16 mouse cellular contexts compared by ENCODE assay signal in the genomic region with DNA sequence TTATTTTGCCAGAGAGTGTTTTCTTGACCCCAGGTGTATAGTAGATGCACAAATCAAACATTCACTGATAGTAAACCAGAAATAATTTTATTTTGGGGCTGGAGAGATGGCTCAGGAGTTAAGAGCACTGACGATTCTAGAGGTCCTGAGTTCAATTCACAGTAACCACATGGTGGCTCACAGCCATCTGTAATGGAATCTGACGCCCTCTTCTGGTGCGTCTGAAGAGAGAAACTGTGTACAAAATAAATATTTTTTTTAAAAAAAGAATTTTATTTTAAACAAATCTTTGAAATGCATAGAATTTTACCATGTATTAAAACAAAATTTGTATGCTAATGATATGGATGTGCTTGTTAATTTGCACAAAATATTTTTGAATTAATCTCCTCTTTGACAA. TPM values are rescaled to one million over a fixed set of nuclear protein-coding genes. Genes with fewer than 3 reads are reported as not detected.
"Had no signal": no experiment of that assay in that cellular context is flagged by ENCODE, and none has a peak within 500 bp of the region (broad histone marks: within the 10 kb centered on the region; RNA-seq: fewer than 3 reads in every experiment).

No protein-coding gene starts in this region.

- H3K4me3 ChIP-seq: limb, embryonic 10.5 days; midbrain, embryonic 10.5 days; myocyte; neural tube, embryonic 15.5 days had no signal

- H3K27me3 ChIP-seq: neural tube, embryonic 15.5 days had no signal

- ATAC-seq: intestine, postnatal 0 days; lung, postnatal 0 days had no signal

- DNase-seq: layer of hippocampus, adult 9-11 months; lung, postnatal 36 days; midbrain, embryonic 14.5 days; right cerebral cortex, adult 18-20 months; right cerebral cortex, postnatal 25 days; thymus, postnatal 4 days had no signal

- H3K27ac ChIP-seq: limb, embryonic 10.5 days; midbrain, embryonic 10.5 days; neural tube, embryonic 15.5 days; stomach, postnatal 0 days had no signal

- H3K9me3 ChIP-seq: limb, embryonic 10.5 days; midbrain, embryonic 10.5 days; neural tube, embryonic 15.5 days had no signal

- H3K4me2 ChIP-seq: liver, embryonic 11.5 days; neural tube, embryonic 15.5 days had no signal

- H3K36me3 ChIP-seq: limb, embryonic 10.5 days; midbrain, embryonic 10.5 days; neural tube, embryonic 15.5 days had no signal

- H3K9ac ChIP-seq: neural tube, embryonic 15.5 days had no signal

RNA-seq across cellular contexts. Expression of a gene that starts 1.7 kb away (rescaled TPM):
- total RNA-seq: megakaryocyte progenitor cell, adult 5-6 weeks had no signal
- polyA plus RNA-seq: liver, embryonic 16.5 days had no signal

RNA-seq across cellular contexts. Expression of a gene that starts 56.1 kb away (rescaled TPM):
- total RNA-seq: megakaryocyte progenitor cell, adult 5-6 weeks had no signal
